Mouse (Mus musculus) left cerebral cortex, adult 18-20 months (tissue): ENCODE measurements around the gene Elf5. TPM values are rescaled to one million over a fixed set of nuclear protein-coding genes. Genes with fewer than 3 reads are reported as not detected.

ENCODE experiments used
- DNase-seq, 2 experiments: peaks; one replicate each; pipeline ENCODE4 v3.0.0; 2021 to 2022; ENCODE audit warnings: low spot score in 2 of 2, mixed read lengths in 1 of 2
- total RNA-seq, 2 experiments: library from RNA; stranded (reverse); gene quantifications; 2 replicates each; pipeline ENCODE4 v1.2.3; 2021

Gene Elf5
- total RNA-seq, 2 experiments from 2014 or later, result 0.94 to 0.95 TPM

GRCm38 (mm10) chr2:103432695-103433275 lies 21.3 kb downstream of the Elf5 start:
- no peak for DNase-seq

GRCm38 (mm10) chr2:103435110-103435509 lies 23.6 kb downstream of the Elf5 start:
- no peak for DNase-seq

GRCm38 (mm10) chr2:103436534-103436933 lies 25.0 kb downstream of the Elf5 start:
- no peak for DNase-seq

GRCm38 (mm10) chr2:103439071-103439622 lies 27.7 kb downstream of the Elf5 start:
- DNase-seq, result no peak

GRCm38 (mm10) chr2:103439710-103440109 lies 28.2 kb downstream of the Elf5 start:
- DNase-seq, result peak; percentile 75 to 84

- peak; percentile 43 to 44 for DNase-seq
Observed at GRCm38 (mm10) chr2:103445776-103446175, 34.3 kb downstream of the Elf5 start.

GRCm38 (mm10) chr2:103446326-103446725 lies 34.8 kb downstream of the Elf5 start:
- DNase-seq, result no peak

- no peak for DNase-seq
Observed at GRCm38 (mm10) chr2:103448947-103449560, 37.6 kb downstream of the Elf5 start.

GRCm38 (mm10) chr2:103449813-103450212 lies 38.3 kb downstream of the Elf5 start:
- no peak for DNase-seq

GRCm38 (mm10) chr2:103450267-103450666 lies 38.8 kb downstream of the Elf5 start:
- DNase-seq, result no peak

- DNase-seq, result peak in 1 of 2 experiments; percentile 24
Observed at GRCm38 (mm10) chr2:103452550-103452949, 41.1 kb downstream of the Elf5 start.

GRCm38 (mm10) chr2:103455748-103456147 lies 44.3 kb downstream of the Elf5 start:
- no peak for DNase-seq

- DNase-seq, result peak; percentile 87 to 94
Observed at GRCm38 (mm10) chr2:103456646-103457045, 45.2 kb downstream of the Elf5 start.

- DNase-seq, result no peak
Observed at GRCm38 (mm10) chr2:103457048-103457447, 45.6 kb downstream of the Elf5 start.

- DNase-seq, result peak in 1 of 2 experiments; percentile 12
Observed at GRCm38 (mm10) chr2:103457628-103458027, 46.1 kb downstream of the Elf5 start.

GRCm38 (mm10) chr2:103459069-103459468 lies 47.6 kb downstream of the Elf5 start:
- DNase-seq, result no peak

- DNase-seq, result no peak
Observed at GRCm38 (mm10) chr2:103461210-103461609, 49.7 kb downstream of the Elf5 start.

- DNase-seq, result no peak
Observed at GRCm38 (mm10) chr2:103461743-103462142, 50.3 kb downstream of the Elf5 start.

- no peak for DNase-seq
Observed at GRCm38 (mm10) chr2:103462746-103463145, 51.3 kb downstream of the Elf5 start.

- DNase-seq, result no peak
Observed at GRCm38 (mm10) chr2:103464524-103464923, 53.0 kb downstream of the Elf5 start.

- no peak for DNase-seq
Observed at GRCm38 (mm10) chr2:103465429-103465828, 53.9 kb downstream of the Elf5 start.

- DNase-seq, result no peak
Observed at GRCm38 (mm10) chr2:103466272-103466671, 54.8 kb downstream of the Elf5 start.
